Mouse (Mus musculus): ENCODE data around the gene Cacna1a. TPM values are rescaled to one million over a fixed set of nuclear protein-coding genes. Genes with fewer than 3 reads are reported as not detected.

The Cacna1a gene
- polyA plus RNA-seq, 1 experiment, result 30.0 TPM

DNA sequence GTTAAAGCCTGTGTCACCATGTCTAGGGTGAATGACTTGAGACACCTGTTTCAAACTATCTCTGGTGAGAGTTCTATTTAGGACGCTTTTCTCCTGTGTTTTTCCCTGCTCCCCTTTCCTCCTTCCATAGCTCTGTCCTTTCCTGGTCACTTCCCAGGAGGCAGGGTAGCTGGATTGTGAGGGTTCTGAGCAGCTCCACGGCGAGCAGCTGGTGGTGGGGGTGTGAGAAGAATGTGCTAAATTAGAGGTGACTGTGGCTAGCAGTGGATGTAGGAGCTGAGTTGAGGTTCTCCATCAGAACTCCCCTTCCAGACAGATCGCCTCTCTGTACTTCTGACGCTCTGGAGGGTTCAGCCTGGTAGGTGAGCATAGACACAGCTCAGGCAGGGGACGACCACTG lies 11.7 kb upstream of the Cacna1a start:
- H3K4me3 ChIP-seq (ENCODE audit: insufficient read depth, low read depth, low read length), result no peak overlapping the region
- H3K27ac ChIP-seq (replicated peaks; ENCODE audit: low read depth, low read length), result no peak overlapping the region
- H3K4me1 ChIP-seq (ENCODE audit: control insufficient read depth, insufficient read depth, insufficient read length, low read length), result no peaks in the 10 kb centered on the region

DNA sequence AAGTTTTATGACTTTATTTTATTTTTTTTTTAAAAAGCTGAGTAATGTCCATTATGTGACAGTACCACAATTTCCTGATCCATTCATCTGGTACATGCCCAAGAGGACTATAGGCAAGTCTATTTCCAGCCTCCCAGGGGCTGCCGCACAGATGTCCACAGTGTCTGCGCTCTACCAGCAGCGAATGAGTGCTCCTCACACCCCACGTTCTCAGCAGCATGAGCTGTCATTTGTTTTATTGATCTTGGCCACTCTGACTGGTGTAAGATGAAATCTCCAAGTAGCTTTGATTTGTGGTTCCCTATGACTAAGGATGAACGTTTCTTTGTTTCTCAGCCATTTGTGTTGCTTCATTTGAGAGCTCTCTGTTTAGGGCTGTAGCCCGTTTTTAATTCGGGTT lies 6.6 kb upstream of the Cacna1a start:
- H3K4me3 ChIP-seq (ENCODE audit: insufficient read depth, low read depth, low read length), result no peak overlapping the region
- no peak overlapping the region for H3K27ac ChIP-seq (replicated peaks; ENCODE audit: low read depth, low read length)
- no peaks in the 10 kb centered on the region for H3K4me1 ChIP-seq (ENCODE audit: control insufficient read depth, insufficient read depth, insufficient read length, low read length)

DNA sequence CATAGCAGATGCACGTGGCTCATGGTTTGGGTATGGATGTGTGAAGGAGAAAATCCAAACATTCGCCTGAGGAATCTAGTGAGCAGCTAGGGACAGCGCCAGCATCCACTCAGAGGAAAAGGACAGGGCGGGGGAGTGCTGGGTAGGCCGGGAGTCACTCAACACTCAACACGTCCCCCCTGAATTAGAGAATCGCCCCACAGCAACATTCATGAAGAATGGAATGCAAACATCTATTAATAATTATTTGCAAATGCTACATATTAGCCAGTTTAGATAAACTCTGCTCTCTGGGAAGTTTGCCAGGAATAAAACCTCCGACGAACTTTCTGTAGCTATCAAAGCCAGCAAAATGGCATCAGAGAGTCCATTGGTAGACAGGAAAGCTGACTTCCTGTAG lies 533 bp downstream of the Cacna1a start:
- H3K4me3 ChIP-seq (ENCODE audit: insufficient read depth, low read depth, low read length), result no peak overlapping the region
- H3K27ac ChIP-seq (replicated peaks; ENCODE audit: low read depth, low read length), result no peak overlapping the region
- H3K4me1 ChIP-seq (ENCODE audit: control insufficient read depth, insufficient read depth, insufficient read length, low read length), result no peaks in the 10 kb centered on the region

GRCm38 (mm10) chr8:84389173-84389572 lies 933 bp downstream of the Cacna1a start:
- Histone ChIP-seq H3K4me1 (ENCODE audit: control insufficient read depth, insufficient read depth, insufficient read length, low read length) (no peaks in the 10 kb centered on the region), H3K4me3 (ENCODE audit: insufficient read depth, low read depth, low read length) (no peak overlapping the region), H3K27ac (replicated peaks; ENCODE audit: low read depth, low read length) (no peak overlapping the region)

GRCm38 (mm10) chr8:84391611-84392010 lies 3.4 kb downstream of the Cacna1a start:
- Histone ChIP-seq H3K4me3 (ENCODE audit: insufficient read depth, low read depth, low read length) (no peak overlapping the region), H3K27ac (replicated peaks; ENCODE audit: low read depth, low read length) (no peak overlapping the region), H3K4me1 (ENCODE audit: control insufficient read depth, insufficient read depth, insufficient read length, low read length) (no peaks in the 10 kb centered on the region)

- Histone ChIP-seq H3K4me3 (ENCODE audit: insufficient read depth, low read depth, low read length) (no peak overlapping the region), H3K4me1 (ENCODE audit: control insufficient read depth, insufficient read depth, insufficient read length, low read length) (no peaks in the 10 kb centered on the region), H3K27ac (replicated peaks; ENCODE audit: low read depth, low read length) (no peak overlapping the region)
These were observed 7.7 kb downstream of the Cacna1a start for GRCm38 (mm10) chr8:84395751-84396457.

- Histone ChIP-seq H3K27ac (replicated peaks; ENCODE audit: low read depth, low read length) (no peak overlapping the region), H3K4me1 (ENCODE audit: control insufficient read depth, insufficient read depth, insufficient read length, low read length) (no peaks in the 10 kb centered on the region), H3K4me3 (ENCODE audit: insufficient read depth, low read depth, low read length) (peak overlapping the region; percentile 37)
These were observed 25.9 kb downstream of the Cacna1a start for GRCm38 (mm10) chr8:84413886-84414851.

GRCm38 (mm10) chr8:84414918-84415317 lies 26.7 kb downstream of the Cacna1a start:
- H3K4me3 ChIP-seq (ENCODE audit: insufficient read depth, low read depth, low read length), result peak overlapping the region; percentile 37
- H3K27ac ChIP-seq (replicated peaks; ENCODE audit: low read depth, low read length), result no peak overlapping the region
- H3K4me1 ChIP-seq (ENCODE audit: control insufficient read depth, insufficient read depth, insufficient read length, low read length), result no peaks in the 10 kb centered on the region

- H3K27ac ChIP-seq (replicated peaks; ENCODE audit: low read depth, low read length), result no peak overlapping the region
- no peaks in the 10 kb centered on the region for H3K4me1 ChIP-seq (ENCODE audit: control insufficient read depth, insufficient read depth, insufficient read length, low read length)
- H3K4me3 ChIP-seq (ENCODE audit: insufficient read depth, low read depth, low read length), result peak overlapping the region; percentile 55
These were observed 27.2 kb downstream of the Cacna1a start for GRCm38 (mm10) chr8:84415378-84415898.

GRCm38 (mm10) chr8:84416041-84416440 lies 27.8 kb downstream of the Cacna1a start:
- Histone ChIP-seq H3K27ac (replicated peaks; ENCODE audit: low read depth, low read length) (no peak overlapping the region), H3K4me1 (ENCODE audit: control insufficient read depth, insufficient read depth, insufficient read length, low read length) (no peaks in the 10 kb centered on the region), H3K4me3 (ENCODE audit: insufficient read depth, low read depth, low read length) (peak overlapping the region; percentile 55)

DNA sequence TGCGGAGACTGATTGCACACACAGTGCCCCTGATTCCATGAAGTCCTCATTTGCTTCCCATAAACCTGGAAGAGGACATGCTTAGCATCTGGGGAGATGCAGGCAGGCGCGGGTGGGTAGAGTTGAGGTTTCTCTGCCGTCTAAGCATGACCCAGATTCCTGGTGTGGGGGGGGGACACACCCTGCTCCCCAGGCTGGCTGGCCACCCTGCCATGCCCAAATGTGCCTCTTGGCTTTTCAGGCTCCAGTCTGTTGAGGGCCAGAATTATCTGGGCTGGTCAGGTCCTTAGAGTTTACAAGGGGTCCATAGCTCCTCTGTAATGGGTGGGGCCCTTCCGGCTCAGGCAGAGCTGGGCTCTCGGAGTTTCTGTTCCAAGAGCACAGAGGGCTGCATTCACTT lies 28.7 kb downstream of the Cacna1a start:
- no peak overlapping the region for H3K4me3 ChIP-seq (ENCODE audit: insufficient read depth, low read depth, low read length)
- no peak overlapping the region for H3K27ac ChIP-seq (replicated peaks; ENCODE audit: low read depth, low read length)
- no peaks in the 10 kb centered on the region for H3K4me1 ChIP-seq (ENCODE audit: control insufficient read depth, insufficient read depth, insufficient read length, low read length)

GRCm38 (mm10) chr8:84417840-84418239 lies 29.6 kb downstream of the Cacna1a start:
- Histone ChIP-seq H3K27ac (replicated peaks; ENCODE audit: low read depth, low read length) (no peak overlapping the region), H3K4me1 (ENCODE audit: control insufficient read depth, insufficient read depth, insufficient read length, low read length) (no peaks in the 10 kb centered on the region), H3K4me3 (ENCODE audit: insufficient read depth, low read depth, low read length) (no peak overlapping the region)

- Histone ChIP-seq H3K4me3 (ENCODE audit: insufficient read depth, low read depth, low read length) (no peak overlapping the region), H3K4me1 (ENCODE audit: control insufficient read depth, insufficient read depth, insufficient read length, low read length) (no peaks in the 10 kb centered on the region)
These were observed 36.2 kb downstream of the Cacna1a start for GRCm38 (mm10) chr8:84424426-84424825.

GRCm38 (mm10) chr8:84426087-84426486 lies 37.8 kb downstream of the Cacna1a start:
- H3K4me3 ChIP-seq (ENCODE audit: insufficient read depth, low read depth, low read length), result no peak overlapping the region
- no peaks in the 10 kb centered on the region for H3K4me1 ChIP-seq (ENCODE audit: control insufficient read depth, insufficient read depth, insufficient read length, low read length)
- no peak overlapping the region for H3K27ac ChIP-seq (replicated peaks; ENCODE audit: low read depth, low read length)

More at GRCm38 (mm10) chr8:84424426-84424825, 36.2 kb downstream of the Cacna1a start:
- H3K27ac ChIP-seq (replicated peaks; ENCODE audit: low read depth, low read length), result no peak overlapping the region

DNA sequence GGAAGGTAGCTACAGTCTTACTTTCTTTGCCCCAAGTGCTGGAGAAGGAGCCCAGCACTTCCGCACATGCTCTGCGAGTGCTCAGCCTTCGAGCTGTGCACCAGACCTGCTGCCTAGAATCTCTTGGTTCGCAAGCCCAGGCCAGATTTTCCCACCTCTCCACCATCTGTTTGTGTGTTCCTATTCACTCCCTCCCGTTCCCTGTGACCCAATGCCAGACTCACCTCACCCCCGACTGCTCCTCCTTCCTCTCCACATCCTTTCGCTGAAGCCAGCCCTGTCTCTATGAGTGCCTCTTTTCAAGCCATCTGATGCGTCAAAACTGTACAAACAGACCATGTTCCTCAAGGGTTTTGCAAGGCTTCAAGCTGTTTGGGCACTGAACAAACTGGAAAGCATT lies 38.3 kb downstream of the Cacna1a start:
- Histone ChIP-seq H3K4me1 (ENCODE audit: control insufficient read depth, insufficient read depth, insufficient read length, low read length) (no peaks in the 10 kb centered on the region), H3K27ac (replicated peaks; ENCODE audit: low read depth, low read length) (no peak overlapping the region), H3K4me3 (ENCODE audit: insufficient read depth, low read depth, low read length) (no peak overlapping the region)

Data from brown adipose tissue, adult 24 weeks (tissue).